Mouse (Mus musculus): ENCODE data around the gene Golga5. TPM values are rescaled to one million over a fixed set of nuclear protein-coding genes. Genes with fewer than 3 reads are reported as not detected.
A peak's percentile ranks its signal among the peaks of the same experiment; 100 is the strongest.

Gene Golga5
- polyA plus RNA-seq, 1 experiment, result 21.8 TPM

GRCm38 (mm10) chr12:102438983-102439631 lies 29.8 kb upstream of the Golga5 start:
- no peaks in the 10 kb centered on the region; the same call in 1 of the 2 replicates for H3K4me1 ChIP-seq (ENCODE audit: control insufficient read depth, insufficient read depth, low read length)

GRCm38 (mm10) chr12:102439632-102440023 lies 29.3 kb upstream of the Golga5 start, which contains the start of gene Lgmn:
TSS of gene Lgmn (minus strand) at chr12:102439813.
- 3% methylated on average over 28 of the region's 28 CpGs for WGBS
- no peaks in the 10 kb centered on the region; the same call in 1 of the 2 replicates for H3K4me1 ChIP-seq (ENCODE audit: control insufficient read depth, insufficient read depth, low read length)
- TF ChIP-seq CTCF (IDR thresholded peaks at IDR 0.05; ENCODE audit: control insufficient read depth, insufficient read depth, low read length), result no peak
- peak; percentile 38; the same call in 1 of the 2 replicates for TF ChIP-seq POLR2A (IDR thresholded peaks at IDR 0.05; ENCODE audit: borderline replicate concordance, control insufficient read depth, low read depth, low read length)
- peak within 1 kb of the TSS; percentile 12; the same call in 1 of the 2 replicates for H3K27ac ChIP-seq (ENCODE audit: control insufficient read depth, insufficient read depth, low read depth, low read length, poor library complexity)
- peak within 1 kb of the TSS; percentile 67 for H3K4me3 ChIP-seq (replicated peaks; ENCODE audit: control insufficient read depth, low read depth, low read length)

More at GRCm38 (mm10) chr12:102438983-102439631, 29.8 kb upstream of the Golga5 start:
- TF ChIP-seq CTCF (IDR thresholded peaks at IDR 0.05; ENCODE audit: control insufficient read depth, insufficient read depth, low read length), result no peak
- no peak for TF ChIP-seq POLR2A (IDR thresholded peaks at IDR 0.05; ENCODE audit: borderline replicate concordance, control insufficient read depth, low read depth, low read length)
- WGBS, result 3% methylated on average over 20 of the region's 20 CpGs
- H3K4me3 ChIP-seq (replicated peaks; ENCODE audit: control insufficient read depth, low read depth, low read length), result peak overlapping the region; percentile 67
- H3K27ac ChIP-seq (ENCODE audit: control insufficient read depth, insufficient read depth, low read depth, low read length, poor library complexity), result peak overlapping the region; percentile 12; the same call in 1 of the 2 replicates

- TF ChIP-seq CTCF (IDR thresholded peaks at IDR 0.05; ENCODE audit: control insufficient read depth, insufficient read depth, low read length) (no peak), POLR2A (IDR thresholded peaks at IDR 0.05; ENCODE audit: borderline replicate concordance, control insufficient read depth, low read depth, low read length) (no peak)
- Histone ChIP-seq H3K4me3 (replicated peaks; ENCODE audit: control insufficient read depth, low read depth, low read length) (no peak overlapping the region), H3K4me1 (ENCODE audit: control insufficient read depth, insufficient read depth, low read length) (peaks cover 1% of the 10 kb centered on the region; the same call in 1 of the 2 replicates), H3K27ac (ENCODE audit: control insufficient read depth, insufficient read depth, low read depth, low read length, poor library complexity) (no peak overlapping the region)
- WGBS, result 71% methylated on average over 7 of the region's 7 CpGs
Measured at GRCm38 (mm10) chr12:102440551-102440950, 28.4 kb upstream of the Golga5 start.

GRCm38 (mm10) chr12:102441141-102441540 lies 27.8 kb upstream of the Golga5 start:
- H3K27ac ChIP-seq (ENCODE audit: control insufficient read depth, insufficient read depth, low read depth, low read length, poor library complexity), result no peak overlapping the region
- H3K4me1 ChIP-seq (ENCODE audit: control insufficient read depth, insufficient read depth, low read length), result peaks cover 1% of the 10 kb centered on the region; the same call in 1 of the 2 replicates
- no peak for TF ChIP-seq CTCF (IDR thresholded peaks at IDR 0.05; ENCODE audit: control insufficient read depth, insufficient read depth, low read length)
- TF ChIP-seq POLR2A (IDR thresholded peaks at IDR 0.05; ENCODE audit: borderline replicate concordance, control insufficient read depth, low read depth, low read length), result no peak
- no peak overlapping the region for H3K4me3 ChIP-seq (replicated peaks; ENCODE audit: control insufficient read depth, low read depth, low read length)
- 84% methylated on average over 6 of the region's 6 CpGs for WGBS

- TF ChIP-seq POLR2A (IDR thresholded peaks at IDR 0.05; ENCODE audit: borderline replicate concordance, control insufficient read depth, low read depth, low read length) (no peak), CTCF (IDR thresholded peaks at IDR 0.05; ENCODE audit: control insufficient read depth, insufficient read depth, low read length) (no peak)
- Histone ChIP-seq H3K27ac (ENCODE audit: control insufficient read depth, insufficient read depth, low read depth, low read length, poor library complexity) (no peak overlapping the region), H3K4me1 (ENCODE audit: control insufficient read depth, insufficient read depth, low read length) (peaks cover 1% of the 10 kb centered on the region; the same call in 1 of the 2 replicates), H3K4me3 (replicated peaks; ENCODE audit: control insufficient read depth, low read depth, low read length) (no peak overlapping the region)
- 76% methylated on average over 15 of the region's 15 CpGs for WGBS
Measured at GRCm38 (mm10) chr12:102442639-102443038, 26.3 kb upstream of the Golga5 start.

GRCm38 (mm10) chr12:102443676-102444075 lies 25.3 kb upstream of the Golga5 start:
- TF ChIP-seq POLR2A (IDR thresholded peaks at IDR 0.05; ENCODE audit: borderline replicate concordance, control insufficient read depth, low read depth, low read length) (no peak), CTCF (IDR thresholded peaks at IDR 0.05; ENCODE audit: control insufficient read depth, insufficient read depth, low read length) (no peak)
- H3K27ac ChIP-seq (ENCODE audit: control insufficient read depth, insufficient read depth, low read depth, low read length, poor library complexity), result no peak overlapping the region
- WGBS, result 17% methylated on average over 5 of the region's 5 CpGs
- no peak overlapping the region for H3K4me3 ChIP-seq (replicated peaks; ENCODE audit: control insufficient read depth, low read depth, low read length)
- peaks cover 1% of the 10 kb centered on the region; the same call in 1 of the 2 replicates for H3K4me1 ChIP-seq (ENCODE audit: control insufficient read depth, insufficient read depth, low read length)

- TF ChIP-seq POLR2A (IDR thresholded peaks at IDR 0.05; ENCODE audit: borderline replicate concordance, control insufficient read depth, low read depth, low read length) (no peak), CTCF (IDR thresholded peaks at IDR 0.05; ENCODE audit: control insufficient read depth, insufficient read depth, low read length) (no peak)
- peak overlapping the region; percentile 68 for H3K27ac ChIP-seq (ENCODE audit: control insufficient read depth, insufficient read depth, low read depth, low read length, poor library complexity)
- 16% methylated on average over 4 of the region's 4 CpGs for WGBS
- H3K4me3 ChIP-seq (replicated peaks; ENCODE audit: control insufficient read depth, low read depth, low read length), result no peak overlapping the region
- H3K4me1 ChIP-seq (ENCODE audit: control insufficient read depth, insufficient read depth, low read length), result peaks cover 2% of the 10 kb centered on the region; the same call in 1 of the 2 replicates
Measured at GRCm38 (mm10) chr12:102445436-102445835, 23.5 kb upstream of the Golga5 start.

DNA sequence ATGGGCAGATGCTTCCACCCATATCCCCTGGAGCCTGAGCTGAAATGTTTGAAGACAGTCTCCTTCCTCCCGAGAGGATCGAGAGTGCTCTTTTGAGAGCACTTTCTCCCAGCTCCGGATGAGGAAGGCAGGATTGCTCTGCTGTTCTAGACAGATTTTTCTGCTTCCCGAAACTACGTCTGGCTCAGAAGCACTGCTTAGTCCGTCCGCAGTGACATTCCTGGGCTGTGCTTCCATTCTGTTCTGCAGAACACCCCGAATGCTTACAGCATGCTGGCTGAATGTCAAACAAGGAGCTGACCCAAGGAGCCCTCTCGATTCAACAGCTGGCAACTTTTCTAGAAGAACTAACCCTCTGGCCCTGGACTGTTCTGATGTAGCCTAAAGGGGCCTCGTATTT lies 18.5 kb upstream of the Golga5 start:
- Histone ChIP-seq H3K4me1 (ENCODE audit: control insufficient read depth, insufficient read depth, low read length) (peaks cover 5% of the 10 kb centered on the region; the same call in 1 of the 2 replicates), H3K27ac (ENCODE audit: control insufficient read depth, insufficient read depth, low read depth, low read length, poor library complexity) (peak overlapping the region; percentile 86)
- WGBS, result 54% methylated on average over 10 of the region's 10 CpGs

More for the DNA sequence above, 18.5 kb upstream of the Golga5 start:
- no peak overlapping the region for H3K4me3 ChIP-seq (replicated peaks; ENCODE audit: control insufficient read depth, low read depth, low read length)
- TF ChIP-seq POLR2A (IDR thresholded peaks at IDR 0.05; ENCODE audit: borderline replicate concordance, control insufficient read depth, low read depth, low read length), result no peak
- TF ChIP-seq CTCF (IDR thresholded peaks at IDR 0.05; ENCODE audit: control insufficient read depth, insufficient read depth, low read length), result no peak
